Mouse (Mus musculus) spleen, postnatal 4 days (tissue): Measurements from ENCODE around the gene Focad.

Source experiments
- DNase-seq, 2 experiments: peaks; one replicate each; pipeline ENCODE4 v3.0.0; 2022; ENCODE audit warnings: low spot score in 2 of 2

Focad gene

DNA sequence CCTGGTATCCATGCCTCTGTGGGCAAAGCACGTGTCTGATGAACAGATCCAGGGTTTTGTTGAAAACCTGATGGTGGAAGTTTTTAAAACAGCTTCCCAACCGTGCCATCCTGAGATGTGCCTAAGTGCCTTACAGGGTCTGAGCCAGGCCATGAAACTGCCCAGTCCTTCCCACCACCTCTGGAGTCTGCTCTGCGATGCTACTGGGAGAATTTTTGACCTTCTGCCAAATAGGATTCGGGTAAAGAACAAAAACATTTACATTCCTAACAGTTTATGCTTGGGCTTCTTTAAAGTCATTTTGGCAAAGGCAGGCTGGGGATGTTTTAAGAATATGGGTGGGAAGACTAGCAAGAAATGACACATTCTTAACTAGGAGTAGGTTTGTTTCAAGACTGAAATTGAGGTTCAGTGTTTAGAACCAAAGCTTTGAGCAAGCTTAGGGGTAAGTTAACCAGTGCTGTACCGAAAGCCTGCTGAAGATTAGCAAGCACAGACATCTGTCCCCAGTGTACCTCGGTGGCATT, 302.6 kb downstream of the Focad start:
- no peak for DNase-seq

DNA sequence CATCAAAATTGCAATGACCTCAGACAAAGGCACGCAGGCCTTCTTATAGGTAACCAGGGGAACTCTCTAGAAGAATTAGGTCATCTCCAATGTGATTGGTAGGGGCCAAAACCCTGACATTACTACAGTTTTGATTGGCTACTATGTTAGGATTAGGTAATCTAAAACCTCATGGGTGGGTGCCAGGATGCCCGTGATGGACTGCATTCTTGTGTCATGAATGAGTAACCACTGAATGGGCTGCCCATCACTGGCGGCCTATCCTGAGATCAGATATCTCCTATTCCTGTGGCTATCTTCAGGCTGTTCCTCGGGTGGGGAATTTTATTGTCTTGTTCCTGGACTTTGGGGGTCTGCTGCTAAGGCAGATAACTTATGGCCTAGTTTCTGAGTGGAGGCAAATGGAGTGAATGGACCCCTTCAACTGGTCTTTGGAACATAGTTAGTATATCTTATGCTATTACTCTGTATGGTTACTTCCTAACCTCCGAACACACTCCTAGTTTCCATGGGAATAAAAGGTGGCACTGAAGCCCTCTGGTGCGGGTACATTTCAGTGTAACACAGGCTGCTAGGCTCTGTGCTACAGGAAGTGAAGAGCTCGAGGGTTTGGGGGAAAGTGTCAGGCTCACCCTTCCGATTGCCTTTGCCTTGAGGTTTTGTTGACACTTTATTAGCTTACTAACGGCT, 306.0 kb downstream of the Focad start:
- no peak for DNase-seq

GRCm38 (mm10) chr4:88400992-88401313, 306.5 kb downstream of the Focad start:
- DNase-seq: no peak

DNA sequence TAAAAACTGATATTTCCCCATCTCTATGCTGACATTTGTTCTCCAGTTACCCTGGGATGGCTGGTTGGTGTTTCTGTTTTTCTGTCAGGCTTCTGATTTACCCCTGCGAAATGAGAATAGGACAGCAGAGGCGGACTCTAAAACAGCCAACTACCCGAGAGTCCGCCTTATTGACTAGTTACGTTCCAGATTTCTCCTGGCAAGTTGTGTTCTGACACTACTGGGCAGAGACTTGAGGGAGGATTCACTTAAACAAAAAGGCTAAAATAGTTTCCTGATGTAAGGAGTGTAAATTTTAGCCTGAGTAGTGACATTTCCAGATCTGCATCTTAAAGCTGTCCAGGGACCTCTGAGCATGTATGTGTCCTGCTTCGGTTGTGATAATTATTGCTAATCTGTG, 308.5 kb downstream of the Focad start:
- no peak for DNase-seq

DNA sequence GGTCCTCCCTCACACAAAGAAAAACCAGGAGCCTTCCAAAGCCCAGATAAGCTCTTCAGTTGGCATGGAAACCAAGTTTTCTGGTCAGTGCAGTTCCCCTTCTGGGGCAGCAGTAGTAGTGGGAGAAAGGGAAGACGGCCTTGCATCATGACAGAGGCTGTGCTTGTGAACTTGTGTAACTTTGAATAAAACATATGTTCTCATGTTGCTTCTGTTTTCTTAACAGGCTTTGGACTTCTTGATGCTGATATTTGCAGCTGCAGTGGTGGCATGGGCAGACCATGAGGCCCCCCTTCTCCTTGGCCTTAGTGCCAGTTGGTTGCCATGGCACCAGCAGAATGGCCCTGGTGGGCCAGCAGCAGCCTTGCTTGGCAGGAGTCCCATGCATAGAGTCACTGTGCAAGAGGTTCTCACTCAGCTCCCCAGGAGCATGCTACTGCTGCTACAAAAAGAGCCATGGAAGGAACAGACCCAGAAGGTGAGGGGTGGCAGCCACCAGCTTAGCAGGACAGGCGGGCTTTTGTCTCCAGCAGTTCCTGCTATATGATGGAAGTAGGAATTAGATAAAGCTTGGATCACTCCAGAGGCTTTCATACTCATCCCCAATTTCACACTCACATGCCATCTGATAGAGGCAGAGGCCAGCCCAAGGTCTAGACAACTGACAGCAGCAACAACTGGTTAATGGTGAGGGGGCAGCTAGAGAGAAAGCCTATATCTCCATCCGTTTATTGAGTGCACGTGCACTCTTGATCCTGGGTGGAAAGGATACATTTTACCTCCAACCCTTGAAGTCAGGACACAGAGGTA, 312.7 kb downstream of the Focad start:
- DNase-seq: no peak

DNA sequence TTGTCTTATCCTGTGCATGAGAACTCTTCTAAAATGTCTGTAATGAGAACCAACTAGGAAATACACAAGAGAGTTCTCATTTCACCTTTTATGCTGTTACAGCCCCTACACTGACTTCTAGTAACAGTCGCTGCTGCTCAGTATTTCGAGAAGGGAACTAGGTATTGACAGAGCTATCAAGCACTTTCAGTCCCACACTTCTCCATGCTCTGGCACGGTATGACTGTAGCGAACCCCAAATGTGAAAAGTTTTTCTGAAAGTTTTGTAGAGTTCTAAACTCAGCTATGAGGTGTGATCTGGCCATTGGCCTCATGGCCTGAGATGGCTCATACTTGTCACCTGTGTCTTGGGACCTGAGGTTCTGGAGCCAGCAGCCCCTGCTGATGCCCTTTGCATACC, 314.9 kb downstream of the Focad start:
- DNase-seq: no peak

DNA sequence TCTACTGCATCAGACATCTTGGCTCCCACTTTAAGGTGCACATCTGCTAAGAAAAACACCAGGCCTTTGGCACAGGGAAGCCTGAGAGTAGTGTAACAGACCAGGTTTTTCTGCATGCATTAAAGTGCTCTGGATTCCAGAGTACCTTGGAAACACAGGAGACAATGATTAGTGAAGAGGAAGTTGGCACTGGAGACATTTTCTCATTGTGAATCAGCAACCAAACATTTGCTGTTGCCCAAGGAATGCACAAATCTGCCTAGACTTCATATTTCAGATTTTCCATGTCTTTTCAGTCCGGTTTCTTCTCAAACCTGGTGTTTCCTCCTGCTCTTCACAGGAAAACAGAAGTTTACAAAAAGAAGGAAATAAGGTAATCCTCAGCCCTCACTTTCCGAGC, 317.9 kb downstream of the Focad start:
- DNase-seq: no peak

- DNase-seq: no peak
Observed at GRCm38 (mm10) chr4:88415017-88415416, 320.6 kb downstream of the Focad start.

- no peak for DNase-seq
Observed at GRCm38 (mm10) chr4:88419378-88419777, 324.9 kb downstream of the Focad start.

GRCm38 (mm10) chr4:88424563-88424962, 330.1 kb downstream of the Focad start:
- DNase-seq: no peak

- no peak for DNase-seq
Observed at GRCm38 (mm10) chr4:88427630-88428239, 333.3 kb downstream of the Focad start.

GRCm38 (mm10) chr4:88432412-88433024, 338.1 kb downstream of the Focad start:
- no peak for DNase-seq

GRCm38 (mm10) chr4:88436593-88437165, 342.2 kb downstream of the Focad start:
- DNase-seq: no peak

GRCm38 (mm10) chr4:88437166-88437565, 342.7 kb downstream of the Focad start:
- DNase-seq: no peak

GRCm38 (mm10) chr4:88437917-88438316, 343.5 kb downstream of the Focad start:
- DNase-seq: no peak

DNA sequence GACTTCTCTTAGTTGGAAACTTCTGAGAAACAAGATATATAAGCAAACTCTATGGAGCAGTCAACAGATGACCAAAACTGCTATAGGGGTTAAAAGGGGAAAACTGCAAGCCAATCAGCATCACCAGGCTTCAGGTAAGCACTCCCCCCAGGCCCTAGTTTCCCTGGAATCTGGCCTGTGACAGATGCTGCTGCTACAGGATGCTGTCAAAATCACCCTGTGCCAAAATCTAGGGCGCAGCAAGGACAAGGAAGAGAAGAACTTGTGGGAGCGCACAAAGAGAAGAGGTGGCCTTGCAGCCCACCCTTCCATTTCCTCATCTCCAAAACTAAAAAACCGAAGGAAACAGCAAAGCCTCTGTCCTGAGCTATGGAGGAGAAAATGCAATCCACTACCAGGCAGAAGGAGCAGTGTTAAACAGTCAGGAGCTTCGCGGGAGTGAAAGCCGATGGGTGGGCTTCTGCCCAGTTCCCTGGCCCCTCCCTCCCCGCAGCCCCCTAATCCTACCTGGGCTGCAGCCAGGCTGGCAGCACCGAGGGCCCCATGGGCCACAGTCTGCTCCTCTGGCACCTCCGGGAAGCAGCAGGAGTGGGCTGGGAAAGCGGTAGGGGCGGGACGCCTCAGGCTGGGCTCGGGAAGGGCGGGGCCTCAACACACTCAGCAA, 344.0 kb downstream of the Focad start, which contains the start of gene Hacd4:
Gene Hacd4 (minus strand): TSS at position 603 of the 664 bp plus-strand sequence.
- peak; percentile 31 to 64 for DNase-seq

DNA sequence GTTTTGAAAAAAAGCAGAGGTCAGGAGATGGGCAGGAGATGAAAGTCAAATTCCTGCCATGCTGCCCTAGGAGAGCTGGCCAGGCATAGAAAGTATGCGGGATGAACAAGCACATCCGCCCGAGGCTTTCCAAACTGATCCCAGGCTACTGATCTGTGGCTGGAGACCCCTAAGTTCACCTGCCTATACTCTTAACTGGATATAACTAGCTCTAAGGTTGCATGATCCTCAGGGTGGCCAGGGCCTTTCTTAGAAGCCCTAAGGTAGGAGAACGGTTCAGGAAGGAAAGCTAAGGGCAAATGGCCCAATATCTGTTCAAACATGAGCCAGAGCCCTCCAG, 344.5 kb downstream of the Focad start:
- no peak for DNase-seq

DNA sequence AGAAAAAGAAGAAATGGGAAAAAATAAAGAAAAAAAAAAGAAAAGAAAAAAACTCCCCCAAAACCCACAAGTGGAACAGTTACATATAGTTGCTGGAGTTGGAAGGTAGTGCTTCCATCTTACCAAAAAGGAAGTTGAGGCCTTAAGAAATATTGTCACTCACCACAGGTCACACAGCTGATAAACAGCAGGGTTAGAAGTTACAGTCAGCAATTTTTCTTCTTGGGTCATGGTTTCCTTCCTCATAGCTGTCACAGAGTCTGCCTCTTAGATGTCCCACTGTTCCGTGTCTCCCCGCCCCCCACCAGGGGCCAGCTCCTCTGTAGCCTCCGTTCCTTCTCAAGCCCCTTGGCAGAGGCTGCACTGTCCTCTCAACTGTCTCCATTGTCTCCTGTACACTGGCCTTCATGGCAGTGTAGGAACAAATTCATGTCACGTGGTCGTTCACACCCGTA, 345.3 kb downstream of the Focad start:
- peak; percentile 25 to 64 for DNase-seq

DNA sequence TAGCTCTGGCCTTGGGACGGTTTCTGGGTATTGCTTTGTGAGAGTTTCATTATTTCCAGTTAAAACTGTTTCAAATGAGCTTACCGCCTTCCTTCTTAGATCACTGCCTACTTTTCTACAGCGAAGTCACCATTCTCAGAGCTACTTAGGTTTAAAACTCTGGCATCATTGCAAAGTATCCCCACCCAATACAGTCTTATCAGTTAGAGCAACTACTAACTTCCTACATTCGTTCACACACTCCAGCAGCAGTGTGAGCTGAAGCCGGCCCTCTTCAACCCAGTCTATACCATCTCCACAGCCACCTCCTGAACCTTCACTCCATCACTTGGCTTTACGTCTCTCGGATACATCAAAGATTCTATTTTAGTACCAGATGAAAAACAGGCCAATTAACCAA, 346.4 kb downstream of the Focad start:
- DNase-seq: no peak

DNA sequence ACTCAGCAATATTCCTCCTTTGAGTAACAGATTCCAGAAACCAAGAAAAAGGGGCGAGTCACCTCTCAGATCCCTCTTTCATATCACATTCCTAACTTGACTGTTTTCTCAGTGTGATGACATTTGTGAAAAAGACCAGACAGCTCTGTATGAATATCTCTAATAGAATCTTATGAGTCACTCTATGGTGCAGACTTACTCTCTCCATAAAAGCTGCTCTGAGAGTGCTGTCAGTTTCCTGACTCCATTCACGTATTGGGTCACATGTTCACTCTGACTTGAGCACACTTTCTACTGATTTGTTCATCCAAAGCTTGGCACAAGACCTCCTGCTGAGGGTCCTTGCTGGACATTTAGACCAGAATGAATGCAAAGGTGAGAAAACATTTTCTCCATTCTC, 354.5 kb downstream of the Focad start:
- no peak for DNase-seq

- no peak for DNase-seq
Observed at GRCm38 (mm10) chr4:88450087-88450765, 355.8 kb downstream of the Focad start.
